Mouse (Mus musculus) embryonic fibroblast, embryonic 13.5 days (primary cell): ENCODE data around the gene Cdr2l.

Experiments used
- CTCF ChIP-seq: IDR thresholded peaks from 2 replicates; pipeline ENCODE4 v1.5.1; 2011; ENCODE audit warnings: mild to moderate bottlenecking, control low read depth, low read length, moderate library complexity, borderline replicate concordance; ENCODE audit not compliant: insufficient read depth
- POLR2A ChIP-seq: IDR thresholded peaks from 2 replicates; pipeline ENCODE4 v1.6.1; 2011; ENCODE audit warnings: low read depth, mild to moderate bottlenecking, control low read depth, low read length, moderate library complexity

GRCm38 (mm10) chr11:115391358-115391757 is 9.6 kb downstream of the Cdr2l start:
- TF ChIP-seq CTCF (no peak), POLR2A (no peak)
